Mouse (Mus musculus): ENCODE results near the gene Zbtb16. TPM values are rescaled to one million over a fixed set of nuclear protein-coding genes. Genes with fewer than 3 reads are reported as not detected.

Gene Zbtb16
- polyA plus RNA-seq, 1 experiment from 2014 or later, result 3.0 TPM

DNA sequence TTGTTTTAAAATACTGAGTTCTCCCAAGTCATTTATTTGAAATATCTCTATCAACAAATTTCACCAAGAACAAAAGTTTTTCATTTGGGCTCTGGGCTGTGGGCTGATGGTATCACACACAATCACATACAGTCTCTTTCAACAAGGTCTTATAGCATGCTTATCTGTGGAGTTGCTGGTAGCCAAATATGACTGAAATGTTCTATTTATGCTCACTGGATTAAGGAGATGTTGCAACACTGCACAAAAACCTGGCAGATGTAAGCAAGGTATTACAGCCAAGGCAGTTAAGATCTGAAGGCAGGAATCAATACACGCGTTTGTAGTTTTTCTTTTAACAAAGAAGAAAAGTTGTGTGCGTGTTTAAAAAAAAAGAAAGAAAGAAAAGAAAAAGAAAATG is 84.1 kb downstream of the Zbtb16 start:
- Histone ChIP-seq H3K27ac (replicated peaks; ENCODE audit: low read depth, low read length) (no peak overlapping the region), H3K4me3 (ENCODE audit: low read depth, low read length) (no peak overlapping the region), H3K36me3 (replicated peaks; ENCODE audit: control insufficient read depth, insufficient read depth, low read depth, low read length) (no peaks in the 10 kb centered on the region), H3K27me3 (ENCODE audit: control insufficient read depth, insufficient read depth, low read length) (no peaks in the 10 kb centered on the region), H3K9me3 (replicated peaks; ENCODE audit: control insufficient read depth, low read length) (no peaks in the 10 kb centered on the region), H3K4me1 (ENCODE audit: control insufficient read depth, insufficient read depth, low read length) (peaks cover 2% of the 10 kb centered on the region; the same call in 1 of the 2 replicates), H3K9ac (replicated peaks; ENCODE audit: low read length) (no peak overlapping the region), H3K4me2 (ENCODE audit: low read depth, low read length) (no peak overlapping the region)
- no peak for ATAC-seq (replicated peaks; ENCODE audit: insufficient number of reproducible peaks, low FRiP score, low TSS enrichment, low read depth)
- no peak for DNase-seq (ENCODE audit: low spot score)
- 88% methylated on average over 3 of the region's 3 CpGs for WGBS

GRCm38 (mm10) chr9:48749666-48750065 is 86.4 kb downstream of the Zbtb16 start:
- DNase-seq (ENCODE audit: low spot score), result no peak
- no peak for ATAC-seq (replicated peaks; ENCODE audit: insufficient number of reproducible peaks, low FRiP score, low TSS enrichment, low read depth)
- Histone ChIP-seq H3K27ac (replicated peaks; ENCODE audit: low read depth, low read length) (no peak overlapping the region), H3K4me3 (ENCODE audit: low read depth, low read length) (no peak overlapping the region), H3K9ac (replicated peaks; ENCODE audit: low read length) (no peak overlapping the region), H3K9me3 (replicated peaks; ENCODE audit: control insufficient read depth, low read length) (no peaks in the 10 kb centered on the region), H3K4me1 (ENCODE audit: control insufficient read depth, insufficient read depth, low read length) (no peaks in the 10 kb centered on the region), H3K4me2 (ENCODE audit: low read depth, low read length) (no peak overlapping the region), H3K27me3 (ENCODE audit: control insufficient read depth, insufficient read depth, low read length) (no peaks in the 10 kb centered on the region), H3K36me3 (replicated peaks; ENCODE audit: control insufficient read depth, insufficient read depth, low read depth, low read length) (no peaks in the 10 kb centered on the region)
- WGBS, result 81% methylated on average over 6 of the region's 6 CpGs

- DNase-seq (ENCODE audit: low spot score), result no peak
- ATAC-seq (replicated peaks; ENCODE audit: insufficient number of reproducible peaks, low FRiP score, low TSS enrichment, low read depth), result no peak
- H3K4me3 ChIP-seq (ENCODE audit: low read depth, low read length), result no peak overlapping the region
- H3K4me2 ChIP-seq (ENCODE audit: low read depth, low read length), result no peak overlapping the region
- 65% methylated on average over 4 of the region's 4 CpGs for whole genome bisulfite sequencing
- H3K9me3 ChIP-seq (replicated peaks; ENCODE audit: control insufficient read depth, low read length), result no peaks in the 10 kb centered on the region
- no peak overlapping the region for H3K9ac ChIP-seq (replicated peaks; ENCODE audit: low read length)
- no peaks in the 10 kb centered on the region for H3K27me3 ChIP-seq (ENCODE audit: control insufficient read depth, insufficient read depth, low read length)
- no peak overlapping the region for H3K27ac ChIP-seq (replicated peaks; ENCODE audit: low read depth, low read length)
- no peaks in the 10 kb centered on the region for H3K4me1 ChIP-seq (ENCODE audit: control insufficient read depth, insufficient read depth, low read length)
- H3K36me3 ChIP-seq (replicated peaks; ENCODE audit: control insufficient read depth, insufficient read depth, low read depth, low read length), result no peaks in the 10 kb centered on the region
Observed at GRCm38 (mm10) chr9:48749168-48749567, 86.9 kb downstream of the Zbtb16 start.

DNA sequence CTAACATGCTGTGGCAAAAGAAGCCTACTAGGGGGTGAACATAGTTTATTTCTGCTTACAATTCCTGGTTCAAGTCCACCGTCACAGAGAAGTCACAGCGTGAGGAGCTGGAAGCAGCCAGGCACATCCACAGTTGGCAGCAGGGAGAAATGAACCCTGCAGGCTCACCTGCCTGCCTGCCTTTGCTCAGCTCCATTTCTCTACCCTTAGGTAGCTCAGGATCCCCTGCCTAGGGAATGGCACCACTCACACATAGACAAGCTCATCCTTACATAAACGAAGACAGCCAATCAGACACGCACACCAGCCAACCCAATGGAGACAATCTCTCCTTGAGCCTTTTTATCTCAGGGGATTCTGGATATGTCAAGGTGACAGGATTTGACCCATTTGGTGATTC is 87.3 kb downstream of the Zbtb16 start:
- Histone ChIP-seq H3K9me3 (replicated peaks; ENCODE audit: control insufficient read depth, low read length) (no peaks in the 10 kb centered on the region), H3K27ac (replicated peaks; ENCODE audit: low read depth, low read length) (no peak overlapping the region), H3K27me3 (ENCODE audit: control insufficient read depth, insufficient read depth, low read length) (no peaks in the 10 kb centered on the region), H3K4me1 (ENCODE audit: control insufficient read depth, insufficient read depth, low read length) (no peaks in the 10 kb centered on the region), H3K9ac (replicated peaks; ENCODE audit: low read length) (no peak overlapping the region), H3K4me3 (ENCODE audit: low read depth, low read length) (no peak overlapping the region), H3K4me2 (ENCODE audit: low read depth, low read length) (no peak overlapping the region), H3K36me3 (replicated peaks; ENCODE audit: control insufficient read depth, insufficient read depth, low read depth, low read length) (no peaks in the 10 kb centered on the region)
- no peak for ATAC-seq (replicated peaks; ENCODE audit: insufficient number of reproducible peaks, low FRiP score, low TSS enrichment, low read depth)
- 89% methylated on average over 4 of the region's 4 CpGs for WGBS
- DNase-seq (ENCODE audit: low spot score), result no peak

- Histone ChIP-seq H3K27me3 (ENCODE audit: control insufficient read depth, insufficient read depth, low read length) (no peaks in the 10 kb centered on the region), H3K9ac (replicated peaks; ENCODE audit: low read length) (no peak overlapping the region), H3K4me1 (ENCODE audit: control insufficient read depth, insufficient read depth, low read length) (no peaks in the 10 kb centered on the region), H3K4me2 (ENCODE audit: low read depth, low read length) (no peak overlapping the region), H3K9me3 (replicated peaks; ENCODE audit: control insufficient read depth, low read length) (no peaks in the 10 kb centered on the region), H3K27ac (replicated peaks; ENCODE audit: low read depth, low read length) (no peak overlapping the region), H3K4me3 (ENCODE audit: low read depth, low read length) (no peak overlapping the region), H3K36me3 (replicated peaks; ENCODE audit: control insufficient read depth, insufficient read depth, low read depth, low read length) (no peaks in the 10 kb centered on the region)
- DNase-seq (ENCODE audit: low spot score) (no peak), ATAC-seq (replicated peaks; ENCODE audit: insufficient number of reproducible peaks, low FRiP score, low TSS enrichment, low read depth) (no peak)
- 63% methylated on average over 4 of the region's 4 CpGs for WGBS
Observed at GRCm38 (mm10) chr9:48748216-48748615, 87.8 kb downstream of the Zbtb16 start.

DNA sequence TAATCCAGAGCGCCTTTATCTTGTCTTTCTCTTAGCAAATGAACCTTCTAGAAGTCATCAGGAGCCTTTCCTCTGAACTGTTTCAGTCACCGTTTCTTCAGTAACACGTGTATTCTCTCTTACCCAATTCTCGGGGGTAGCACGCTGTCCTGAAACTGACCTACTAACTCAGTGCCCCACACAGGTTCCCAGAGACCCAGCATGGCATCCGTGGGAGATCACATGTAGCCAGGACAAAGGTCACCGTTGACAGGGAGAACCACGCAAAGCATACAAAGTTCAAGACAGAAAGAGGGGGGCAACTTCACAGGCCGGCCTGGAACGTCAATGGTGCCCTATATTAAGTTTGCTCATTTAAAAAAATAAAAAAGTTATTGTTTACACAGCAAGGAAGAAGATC is 89.5 kb downstream of the Zbtb16 start:
- no peaks in the 10 kb centered on the region for H3K36me3 ChIP-seq (replicated peaks; ENCODE audit: control insufficient read depth, insufficient read depth, low read depth, low read length)
- no peak for DNase-seq (ENCODE audit: low spot score)
- H3K27ac ChIP-seq (replicated peaks; ENCODE audit: low read depth, low read length), result no peak overlapping the region
- H3K4me1 ChIP-seq (ENCODE audit: control insufficient read depth, insufficient read depth, low read length), result no peaks in the 10 kb centered on the region
- no peak for ATAC-seq (replicated peaks; ENCODE audit: insufficient number of reproducible peaks, low FRiP score, low TSS enrichment, low read depth)
- no peaks in the 10 kb centered on the region for H3K9me3 ChIP-seq (replicated peaks; ENCODE audit: control insufficient read depth, low read length)
- no peak overlapping the region for H3K9ac ChIP-seq (replicated peaks; ENCODE audit: low read length)
- 89% methylated on average over 10 of the region's 10 CpGs for WGBS
- H3K27me3 ChIP-seq (ENCODE audit: control insufficient read depth, insufficient read depth, low read length), result no peaks in the 10 kb centered on the region
- H3K4me3 ChIP-seq (ENCODE audit: low read depth, low read length), result no peak overlapping the region
- no peak overlapping the region for H3K4me2 ChIP-seq (ENCODE audit: low read depth, low read length)

DNA sequence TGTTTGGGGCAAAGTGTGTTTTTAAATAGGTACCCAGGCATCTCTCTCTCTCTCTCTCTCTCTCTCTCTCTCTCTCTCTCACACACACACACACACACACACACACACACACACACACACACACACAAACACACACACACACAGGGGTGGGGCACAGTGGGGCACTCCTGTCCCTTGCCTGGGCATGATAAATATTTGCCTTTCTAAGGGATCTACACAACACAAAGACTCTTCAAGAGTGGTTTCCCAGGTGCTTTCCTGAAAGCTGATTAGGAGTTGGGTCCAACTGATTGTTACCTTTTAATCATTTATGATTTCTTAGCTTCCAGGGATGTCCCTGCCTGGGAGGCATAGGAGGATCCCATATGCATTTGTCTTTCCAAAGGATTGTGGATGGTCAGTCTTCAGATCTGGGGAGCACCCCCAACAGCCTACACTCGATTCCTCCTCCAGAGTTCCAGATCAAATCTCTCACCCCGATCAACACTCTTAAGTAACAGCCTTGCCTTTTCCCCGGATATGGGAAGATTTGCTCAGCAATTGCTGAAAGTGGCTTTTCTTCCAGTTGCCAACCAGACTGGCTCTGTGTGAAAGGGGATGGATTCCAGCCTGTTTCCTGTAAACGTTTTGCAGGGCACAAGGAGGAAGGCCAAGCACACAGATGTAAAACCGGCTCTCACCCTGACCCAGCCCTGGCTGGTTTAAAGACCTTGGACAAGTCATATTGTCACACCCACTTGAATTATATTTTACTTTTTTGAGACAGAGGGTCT is 90.5 kb downstream of the Zbtb16 start:
- H3K4me2 ChIP-seq (ENCODE audit: low read depth, low read length), result no peak overlapping the region
- DNase-seq (ENCODE audit: low spot score) (no peak), ATAC-seq (replicated peaks; ENCODE audit: insufficient number of reproducible peaks, low FRiP score, low TSS enrichment, low read depth) (no peak)
- no peaks in the 10 kb centered on the region for H3K4me1 ChIP-seq (ENCODE audit: control insufficient read depth, insufficient read depth, low read length)
- no peaks in the 10 kb centered on the region for H3K9me3 ChIP-seq (replicated peaks; ENCODE audit: control insufficient read depth, low read length)
- H3K27ac ChIP-seq (replicated peaks; ENCODE audit: low read depth, low read length), result no peak overlapping the region
- H3K9ac ChIP-seq (replicated peaks; ENCODE audit: low read length), result no peak overlapping the region
- WGBS, result 72% methylated on average over 5 of the region's 5 CpGs
- no peaks in the 10 kb centered on the region for H3K36me3 ChIP-seq (replicated peaks; ENCODE audit: control insufficient read depth, insufficient read depth, low read depth, low read length)
- no peaks in the 10 kb centered on the region for H3K27me3 ChIP-seq (ENCODE audit: control insufficient read depth, insufficient read depth, low read length)
- no peak overlapping the region for H3K4me3 ChIP-seq (ENCODE audit: low read depth, low read length)

- Histone ChIP-seq H3K9ac (replicated peaks; ENCODE audit: low read length) (no peak overlapping the region), H3K27me3 (ENCODE audit: control insufficient read depth, insufficient read depth, low read length) (no peaks in the 10 kb centered on the region), H3K4me2 (ENCODE audit: low read depth, low read length) (no peak overlapping the region), H3K9me3 (replicated peaks; ENCODE audit: control insufficient read depth, low read length) (no peaks in the 10 kb centered on the region), H3K27ac (replicated peaks; ENCODE audit: low read depth, low read length) (no peak overlapping the region), H3K4me1 (ENCODE audit: control insufficient read depth, insufficient read depth, low read length) (peaks cover 4% of the 10 kb centered on the region), H3K4me3 (ENCODE audit: low read depth, low read length) (no peak overlapping the region), H3K36me3 (replicated peaks; ENCODE audit: control insufficient read depth, insufficient read depth, low read depth, low read length) (no peaks in the 10 kb centered on the region)
- no peak for ATAC-seq (replicated peaks; ENCODE audit: insufficient number of reproducible peaks, low FRiP score, low TSS enrichment, low read depth)
- DNase-seq (ENCODE audit: low spot score), result no peak
- 91% methylated on average over 13 of the region's 13 CpGs for WGBS
Observed at GRCm38 (mm10) chr9:48744916-48745315, 91.1 kb downstream of the Zbtb16 start.

Data from embryonic facial prominence, embryonic 11.5 days (tissue).